Mouse (Mus musculus) 3134 (cell line): ENCODE measurements around the gene Rreb1.

ENCODE experiments used
- DNase-seq: peaks from one replicate; pipeline ENCODE4 v3.0.0-alpha.2; 2011; ENCODE audit warnings: low spot score; ENCODE audit not compliant: insufficient read length; ENCODE audit errors: extremely low read depth

Gene Rreb1

DNA sequence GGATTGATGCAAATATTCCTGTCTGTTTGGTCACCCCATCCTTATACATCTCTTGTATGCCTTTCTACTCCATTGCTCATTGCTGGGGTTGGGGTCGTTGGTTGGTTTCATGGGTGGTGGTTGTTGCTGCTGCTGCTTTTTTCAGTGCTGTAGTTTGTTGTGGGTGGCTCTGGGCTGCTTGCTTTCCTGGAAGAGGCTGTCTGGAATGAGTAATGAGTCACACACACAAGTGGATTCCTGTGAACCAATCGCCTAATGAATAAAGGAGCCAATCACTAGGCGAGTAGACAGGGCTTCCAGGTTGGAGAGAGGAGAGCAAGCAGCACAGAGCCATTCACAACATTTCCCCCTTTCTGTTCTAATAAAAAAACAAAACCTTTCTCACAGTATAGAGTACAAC is 158.2 kb downstream of the Rreb1 start:
- no peak for DNase-seq

- no peak for DNase-seq
Measured at GRCm38 (mm10) chr13:37940167-37940566, 162.0 kb downstream of the Rreb1 start.

DNA sequence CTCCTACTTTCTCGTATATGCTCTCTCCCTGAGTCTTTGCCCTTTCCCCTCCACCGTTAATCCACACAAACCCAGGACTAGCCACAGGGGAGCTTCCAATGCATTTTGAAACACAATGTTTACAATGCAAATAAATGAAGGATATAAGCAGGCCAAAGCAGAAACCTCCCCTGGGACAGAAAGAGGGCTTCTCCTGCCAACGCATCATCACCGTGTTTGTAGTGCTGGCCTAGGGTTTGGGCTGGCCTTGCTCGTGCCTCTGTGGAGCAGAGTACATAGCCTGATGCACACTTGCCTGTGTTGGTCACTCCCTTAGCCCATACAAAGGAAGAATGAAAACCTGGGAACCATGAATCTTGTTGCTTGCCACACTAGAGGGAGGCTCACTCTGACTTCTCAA is 162.4 kb downstream of the Rreb1 start:
- no peak for DNase-seq

GRCm38 (mm10) chr13:37941138-37941645 is 163.0 kb downstream of the Rreb1 start:
- no peak for DNase-seq

- no peak for DNase-seq
Measured at GRCm38 (mm10) chr13:37941950-37942886, 164.0 kb downstream of the Rreb1 start.

- DNase-seq: no peak
Measured at GRCm38 (mm10) chr13:37942887-37943331, 164.7 kb downstream of the Rreb1 start.

DNA sequence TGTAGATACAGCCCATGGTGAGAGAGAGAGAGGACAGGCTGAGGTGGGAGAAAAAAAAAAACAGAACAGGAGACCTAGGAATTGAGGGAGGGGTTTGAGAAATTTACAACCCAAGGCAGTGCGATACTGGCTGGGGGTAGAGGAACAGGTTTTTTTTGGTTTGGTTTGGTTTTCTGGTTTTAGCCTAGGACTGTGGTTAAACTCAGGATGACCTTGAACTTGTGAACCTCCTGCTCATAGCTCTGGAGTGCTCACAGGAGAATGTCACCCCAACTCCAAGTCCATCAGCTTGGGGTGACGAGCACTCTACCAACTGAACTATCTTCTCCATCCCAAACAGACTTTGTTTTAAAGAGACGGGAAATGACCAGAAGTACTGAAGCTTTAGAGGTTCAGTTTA is 165.3 kb downstream of the Rreb1 start:
- no peak for DNase-seq

GRCm38 (mm10) chr13:37944306-37944705 is 166.1 kb downstream of the Rreb1 start:
- no peak for DNase-seq

- no peak for DNase-seq
Measured at GRCm38 (mm10) chr13:37945392-37945791, 167.2 kb downstream of the Rreb1 start.

DNA sequence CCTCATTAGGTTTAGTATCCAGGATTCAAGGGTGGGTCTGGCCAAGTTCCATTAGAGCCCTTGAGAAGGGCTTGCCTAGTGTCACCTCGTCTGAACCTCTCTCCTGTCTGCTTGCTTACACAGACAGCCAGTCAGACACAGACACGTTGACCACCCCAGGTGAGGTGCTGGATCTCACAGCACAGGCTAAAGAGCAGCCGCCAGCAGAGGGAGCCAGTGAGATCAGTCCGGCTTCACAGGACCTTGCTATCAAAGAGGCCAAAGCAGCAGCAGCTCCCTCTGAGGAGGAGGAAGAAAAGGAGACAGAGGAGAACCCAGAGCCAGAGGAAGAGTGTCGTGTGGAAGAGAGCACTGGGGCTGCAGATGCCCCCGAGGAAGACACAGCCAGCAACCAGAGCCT is 168.5 kb downstream of the Rreb1 start:
- no peak for DNase-seq

- DNase-seq: no peak
Measured at GRCm38 (mm10) chr13:37952981-37953380, 174.8 kb downstream of the Rreb1 start.

- DNase-seq: no peak
Measured at GRCm38 (mm10) chr13:37954318-37954717, 176.1 kb downstream of the Rreb1 start.

- DNase-seq: no peak
Measured at GRCm38 (mm10) chr13:37958498-37959238, 180.5 kb downstream of the Rreb1 start.

- no peak for DNase-seq
Measured at GRCm38 (mm10) chr13:37959239-37959907, 181.2 kb downstream of the Rreb1 start.

GRCm38 (mm10) chr13:37959936-37960335 is 181.7 kb downstream of the Rreb1 start:
- DNase-seq: no peak

DNA sequence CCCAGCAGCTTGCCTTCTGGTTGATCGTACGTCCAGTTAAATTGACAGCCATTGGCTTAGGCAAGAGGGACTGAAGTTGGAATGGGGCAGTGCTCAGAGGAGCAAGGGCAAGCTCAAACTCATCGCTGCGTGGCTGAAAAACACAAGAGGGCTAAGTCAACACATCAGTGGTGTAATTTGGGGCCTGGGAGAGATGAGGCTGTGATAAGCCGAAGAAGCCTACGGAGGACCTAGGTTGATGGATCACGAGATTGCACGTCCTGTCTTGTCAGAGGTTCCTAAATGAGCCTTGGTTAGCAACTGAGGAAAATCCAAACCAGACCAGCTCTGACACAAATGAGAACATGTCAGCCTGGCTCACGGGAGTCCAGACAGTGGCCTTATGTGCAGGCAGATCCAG is 184.3 kb downstream of the Rreb1 start:
- DNase-seq: no peak

DNA sequence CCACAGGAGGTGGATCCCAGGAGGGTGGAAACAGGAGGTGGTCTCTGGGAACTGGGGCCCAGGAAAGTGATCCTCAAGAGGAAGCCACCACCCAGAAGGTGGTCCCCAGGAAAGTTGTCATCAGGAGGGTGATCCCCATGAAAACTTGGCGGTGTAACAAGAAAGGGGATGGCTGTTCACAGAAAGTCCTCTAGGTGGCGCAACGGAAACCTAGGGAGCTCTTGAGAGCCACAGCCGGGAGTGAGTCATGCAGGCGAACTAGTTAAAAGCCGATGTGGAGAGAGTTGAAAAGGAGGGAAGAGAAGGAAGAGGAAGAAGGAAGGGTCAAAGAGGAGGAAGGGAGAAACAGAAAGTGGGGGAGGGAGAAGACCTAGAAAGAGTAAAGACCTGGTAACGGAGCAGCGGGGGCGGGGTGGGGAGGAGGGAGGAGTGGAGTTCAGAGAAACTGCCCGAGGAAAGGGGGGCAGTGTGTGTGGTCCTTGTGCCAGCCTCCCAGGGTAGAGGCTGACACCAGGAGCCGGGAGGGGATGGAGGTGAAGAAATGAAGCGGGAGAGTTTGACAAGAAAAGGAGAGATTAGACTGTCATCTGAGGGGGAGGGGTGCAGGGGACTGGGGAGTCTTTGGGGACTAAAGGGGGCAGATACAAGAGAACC is 185.3 kb downstream of the Rreb1 start:
- peak; percentile 69 for DNase-seq

DNA sequence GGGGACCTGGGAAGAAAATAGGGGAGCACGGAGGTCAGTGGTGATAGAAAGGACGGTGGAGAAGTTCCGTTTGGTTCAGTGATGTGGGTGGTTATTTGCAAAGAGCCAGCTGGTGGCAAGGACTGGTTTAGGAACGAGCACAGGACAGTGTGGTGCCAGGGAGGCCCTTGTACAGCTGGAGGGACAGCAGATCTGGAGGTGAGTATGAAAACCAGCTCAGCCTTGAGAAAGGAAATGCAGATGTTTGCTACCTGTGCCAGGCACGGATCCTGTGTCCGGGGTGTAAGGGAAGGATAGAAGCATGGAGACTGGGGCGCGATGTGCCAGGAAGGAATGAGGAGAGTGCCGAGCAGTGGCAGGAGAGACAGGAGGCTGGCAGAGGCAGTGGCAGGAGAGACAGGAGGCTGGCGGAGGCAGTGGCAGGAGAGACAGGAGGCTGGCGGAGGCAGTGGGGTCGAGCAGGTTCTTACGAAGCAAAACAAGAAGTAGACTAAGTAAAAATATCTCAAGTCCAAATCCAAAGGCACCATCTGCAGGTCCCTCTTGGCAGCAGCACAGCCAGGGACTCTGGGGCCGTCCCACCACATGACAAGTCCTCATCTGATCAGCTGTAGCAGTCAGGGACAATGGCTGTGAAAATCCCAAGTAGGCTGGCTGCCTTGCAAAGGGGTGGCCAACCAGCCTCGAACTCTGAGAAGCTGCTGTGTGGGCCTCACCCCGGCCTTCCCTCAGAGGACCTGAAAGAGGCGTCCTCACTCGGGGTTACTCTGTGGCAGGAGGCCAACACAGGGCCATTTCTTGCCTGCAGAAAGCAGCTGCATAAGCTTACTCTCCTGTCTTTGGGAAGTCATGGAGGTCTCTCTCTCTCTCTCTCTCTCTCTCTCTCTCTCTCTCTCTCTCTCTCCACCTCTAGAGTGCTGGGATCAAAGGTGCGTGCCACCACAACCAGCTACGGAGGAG is 186.2 kb downstream of the Rreb1 start:
- DNase-seq: no peak
